Mouse (Mus musculus): ENCODE measurements around the gene Tchhl1. TPM values are rescaled to one million over a fixed set of nuclear protein-coding genes. Genes with fewer than 3 reads are reported as not detected.

Tchhl1 gene
- total RNA-seq (2014; rRNA removed) (not detected in 2 replicates), polyA plus RNA-seq (2012; rRNA removed) (not detected in 2 replicates)

DNA sequence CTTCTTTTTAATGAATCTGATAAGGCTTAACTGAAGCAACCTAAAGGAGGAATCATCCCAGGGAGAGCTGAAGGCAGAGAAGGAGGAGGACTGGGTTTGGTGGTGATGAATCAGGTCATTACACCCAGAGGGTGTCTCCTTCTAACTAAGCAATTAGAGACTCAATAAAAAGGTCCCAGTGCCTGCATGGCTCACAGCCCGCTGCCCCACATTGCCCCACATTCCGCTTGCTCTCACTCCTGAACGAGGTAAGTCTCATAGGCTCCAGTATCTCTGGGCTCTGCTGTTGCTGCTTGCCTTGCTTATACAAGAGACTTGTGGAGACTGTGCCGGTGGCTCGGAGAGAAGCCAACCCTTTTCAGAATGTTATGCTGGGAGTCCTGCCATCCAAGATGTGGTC is at the start of gene Tchhl1:
Tchhl1 (plus strand) TSS at position 194 of the 400 bp plus-strand sequence.
- peaks cover 2% of the 10 kb centered on the region; the same call in 1 of the 2 replicates for H3K4me1 ChIP-seq (ENCODE audit: control insufficient read depth, insufficient read depth, low read length)
- no peak within 1 kb of the TSS for H3K4me3 ChIP-seq (ENCODE audit: insufficient read depth, low read depth, low read length)
- no peaks in the 10 kb centered on the region for H3K36me3 ChIP-seq (ENCODE audit: control insufficient read depth, insufficient read depth, low read length)
- H3K27me3 ChIP-seq (ENCODE audit: control insufficient read depth, insufficient read depth, low read length): no peaks in the 10 kb centered on the region
- H3K27ac ChIP-seq (replicated peaks; ENCODE audit: insufficient read depth, low read depth, low read length): peak within 1 kb of the TSS; percentile 74
- 78% methylated on average over 5 of the region's 5 CpGs for WGBS
- TF ChIP-seq CTCF (IDR thresholded peaks at IDR 0.05; ENCODE audit: low read depth, low read length): no peak
- H3K9ac ChIP-seq (ENCODE audit: low read depth, low read length): no peak within 1 kb of the TSS
- DNase-seq (ENCODE audit: extremely low read depth, low read depth, low spot score): no peak
- no peaks in the 10 kb centered on the region for H3K79me2 ChIP-seq (ENCODE audit: control insufficient read depth, insufficient read depth, low read length)

DNA sequence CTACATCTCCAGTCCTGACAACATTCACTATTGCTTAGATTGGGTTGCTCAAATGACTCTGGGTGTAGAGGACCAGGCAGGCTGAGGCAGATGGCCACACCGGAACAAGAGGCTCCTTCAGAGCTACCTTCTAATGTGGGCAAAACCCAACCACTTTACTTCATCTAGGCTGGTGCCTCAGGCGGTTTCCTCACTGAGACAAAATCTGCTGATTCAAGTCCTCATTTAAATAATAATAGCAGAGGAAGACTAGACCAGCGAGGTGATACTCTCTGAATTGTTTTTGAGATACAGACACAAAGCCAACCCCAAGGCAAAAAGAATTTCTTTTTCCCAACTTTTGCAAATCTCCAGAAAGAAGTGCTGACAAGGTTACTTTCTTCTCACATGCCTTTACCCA is 36.9 kb upstream of the Tchhl1 start:
- H3K36me3 ChIP-seq (ENCODE audit: control insufficient read depth, insufficient read depth, low read length): no peaks in the 10 kb centered on the region
- H3K4me3 ChIP-seq (ENCODE audit: insufficient read depth, low read depth, low read length): no peak overlapping the region
- no peaks in the 10 kb centered on the region for H3K79me2 ChIP-seq (ENCODE audit: control insufficient read depth, insufficient read depth, low read length)
- no peak overlapping the region for H3K9ac ChIP-seq (ENCODE audit: low read depth, low read length)
- no peak for TF ChIP-seq CTCF (IDR thresholded peaks at IDR 0.05; ENCODE audit: low read depth, low read length)
- 73% methylated on average over 3 of the region's 3 CpGs for WGBS
- DNase-seq (ENCODE audit: extremely low read depth, low read depth, low spot score): no peak
- H3K27ac ChIP-seq (replicated peaks; ENCODE audit: insufficient read depth, low read depth, low read length): no peak overlapping the region
- H3K27me3 ChIP-seq (ENCODE audit: control insufficient read depth, insufficient read depth, low read length): no peaks in the 10 kb centered on the region
- no peaks in the 10 kb centered on the region for H3K4me1 ChIP-seq (ENCODE audit: control insufficient read depth, insufficient read depth, low read length)

DNA sequence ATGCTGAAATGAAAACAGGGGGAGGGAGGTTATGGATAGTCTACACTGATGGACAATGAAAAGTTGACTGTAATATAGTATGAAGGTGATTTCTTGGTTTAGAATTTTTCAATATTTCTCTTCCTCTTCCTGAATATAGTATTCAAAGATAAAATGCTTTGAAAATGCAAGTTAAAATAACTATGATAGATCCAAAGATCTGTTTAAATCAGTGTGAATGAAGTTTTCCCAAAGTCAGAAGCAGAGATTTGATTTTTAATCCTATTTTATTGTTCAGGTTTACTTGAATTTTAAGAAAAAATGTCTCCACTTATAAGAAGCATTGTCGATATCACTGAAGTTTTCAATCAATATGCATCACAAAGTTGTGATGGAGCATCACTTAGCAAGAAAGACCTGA is 26.5 kb upstream of the Tchhl1 start, which contains the start of gene Tchh:
Tchh (plus strand) TSS at position 301 of the 400 bp plus-strand sequence.
- TF ChIP-seq CTCF (IDR thresholded peaks at IDR 0.05; ENCODE audit: low read depth, low read length): no peak
- no peak for TF ChIP-seq POLR2A (IDR thresholded peaks at IDR 0.05; ENCODE audit: extremely low read depth, insufficient read depth, low read length)
- Histone ChIP-seq H3K4me3 (ENCODE audit: insufficient read depth, low read depth, low read length) (no peak within 1 kb of the TSS), H3K4me1 (ENCODE audit: control insufficient read depth, insufficient read depth, low read length) (peaks cover 17% of the 10 kb centered on the region), H3K9ac (ENCODE audit: low read depth, low read length) (no peak within 1 kb of the TSS), H3K36me3 (ENCODE audit: control insufficient read depth, insufficient read depth, low read length) (no peaks in the 10 kb centered on the region), H3K79me2 (ENCODE audit: control insufficient read depth, insufficient read depth, low read length) (no peaks in the 10 kb centered on the region), H3K27me3 (ENCODE audit: control insufficient read depth, insufficient read depth, low read length) (peaks cover 4% of the 10 kb centered on the region; the same call in 1 of the 2 replicates), H3K27ac (replicated peaks; ENCODE audit: insufficient read depth, low read depth, low read length) (no peak within 1 kb of the TSS)
- no peak for DNase-seq (ENCODE audit: extremely low read depth, low read depth, low spot score)
- WGBS: 93% methylated on average over 1 of the region's 1 CpGs

- Histone ChIP-seq H3K9ac (ENCODE audit: low read depth, low read length) (no peak overlapping the region), H3K27me3 (ENCODE audit: control insufficient read depth, insufficient read depth, low read length) (peaks cover 4% of the 10 kb centered on the region; the same call in 1 of the 2 replicates), H3K4me3 (ENCODE audit: insufficient read depth, low read depth, low read length) (peak overlapping the region; percentile 60; the same call in 1 of the 2 replicates), H3K36me3 (ENCODE audit: control insufficient read depth, insufficient read depth, low read length) (no peaks in the 10 kb centered on the region), H3K79me2 (ENCODE audit: control insufficient read depth, insufficient read depth, low read length) (no peaks in the 10 kb centered on the region), H3K4me1 (ENCODE audit: control insufficient read depth, insufficient read depth, low read length) (peaks cover 17% of the 10 kb centered on the region), H3K27ac (replicated peaks; ENCODE audit: insufficient read depth, low read depth, low read length) (no peak overlapping the region)
- no peak for DNase-seq (ENCODE audit: extremely low read depth, low read depth, low spot score)
- TF ChIP-seq CTCF (IDR thresholded peaks at IDR 0.05; ENCODE audit: low read depth, low read length) (no peak), POLR2A (IDR thresholded peaks at IDR 0.05; ENCODE audit: extremely low read depth, insufficient read depth, low read length) (no peak)
- WGBS: 2% methylated on average over 38 of the region's 38 CpGs
Measured at GRCm38 (mm10) chr3:93443501-93444101, 25.0 kb upstream of the Tchhl1 start.

GRCm38 (mm10) chr3:93444343-93445164 is 24.0 kb upstream of the Tchhl1 start:
- no peak overlapping the region for H3K27ac ChIP-seq (replicated peaks; ENCODE audit: insufficient read depth, low read depth, low read length)
- no peaks in the 10 kb centered on the region for H3K36me3 ChIP-seq (ENCODE audit: control insufficient read depth, insufficient read depth, low read length)
- peak overlapping the region; percentile 60 for H3K4me3 ChIP-seq (ENCODE audit: insufficient read depth, low read depth, low read length)
- under 1% methylated on average over 56 of the region's 56 CpGs for WGBS
- peak overlapping the region; percentile 15 for H3K9ac ChIP-seq (ENCODE audit: low read depth, low read length)
- no peak for TF ChIP-seq CTCF (IDR thresholded peaks at IDR 0.05; ENCODE audit: low read depth, low read length)
- TF ChIP-seq POLR2A (IDR thresholded peaks at IDR 0.05; ENCODE audit: extremely low read depth, insufficient read depth, low read length): no peak
- H3K79me2 ChIP-seq (ENCODE audit: control insufficient read depth, insufficient read depth, low read length): no peaks in the 10 kb centered on the region
- DNase-seq (ENCODE audit: extremely low read depth, low read depth, low spot score): peak; percentile 75
- peaks cover 17% of the 10 kb centered on the region for H3K4me1 ChIP-seq (ENCODE audit: control insufficient read depth, insufficient read depth, low read length)
- peaks cover 4% of the 10 kb centered on the region; the same call in 1 of the 2 replicates for H3K27me3 ChIP-seq (ENCODE audit: control insufficient read depth, insufficient read depth, low read length)
